Mouse (Mus musculus) left cerebral cortex, postnatal 14 days (tissue): ENCODE results near the gene Vmn1r149. TPM values are rescaled to one million over a fixed set of nuclear protein-coding genes. Genes with fewer than 3 reads are reported as not detected.
"Not testable (repeated sequence)": the region's sequence is repeated elsewhere in the genome, so short reads cannot be mapped to it uniquely, and the experiment has no call there.

Experiments used
- DNase-seq, 2 experiments: peaks; one replicate each; pipeline ENCODE4 v3.0.0; 2021 to 2022; ENCODE audit warnings: low spot score in 2 of 2, mixed read lengths in 1 of 2
- intact Hi-C: fragments of 180-260 bp; cut with DNase I; formaldehyde crosslinking; loops from one replicate; pipeline ENCODE4 v1.15.1; 2025
- long read RNA-seq, 2 experiments: library from polyadenylated mRNA; stranded (forward); transcript quantifications; one replicate each; pipeline ENCODE4 v2.0.0; 2021
- total RNA-seq, 2 experiments: library from RNA; stranded (reverse); gene quantifications; 2 replicates each; pipeline ENCODE4 v1.2.3; 2021

Vmn1r149 gene
- total RNA-seq, result not detected
- long read RNA-seq, experiment 1, result 0 reads
- long read RNA-seq, experiment 2, result 0 reads

GRCm38 (mm10) chr7:22438129-22438528, at the start of gene Vmn1r149:
Gene Vmn1r149, minus strand, starts transcription at chr7:22438229.
- DNase-seq, intact Hi-C loops: not testable (repeated sequence)

GRCm38 (mm10) chr7:22463975-22464374, 25.9 kb upstream of the Vmn1r149 start, which contains the start of gene Gm10665:
Gene Gm10665, minus strand, starts transcription at chr7:22464075.
- DNase-seq, intact Hi-C loops: not testable (repeated sequence)

- DNase-seq, intact Hi-C loops: not testable (repeated sequence)
These were observed 24.7 kb downstream of the Vmn1r149 start, which contains the start of gene Vmn1r148 for GRCm38 (mm10) chr7:22413283-22413682. Gene Vmn1r148, plus strand, starts transcription at chr7:22413583.

Other genes starting within 250 kb of the Vmn1r149 start
- not detected for gene Vmn1r143, start 248.9 kb downstream of the Vmn1r149 start, total RNA-seq
- gene Gm8653, start 237.0 kb downstream of the Vmn1r149 start, total RNA-seq, result not detected
- gene Gm8453, start 208.7 kb downstream of the Vmn1r149 start, total RNA-seq, result not detected
- gene Gm4187, start 108.5 kb downstream of the Vmn1r149 start, total RNA-seq, result not detected
- not detected for gene Gm8660, start 67.2 kb downstream of the Vmn1r149 start, total RNA-seq
- gene Vmn1r148, start 24.6 kb downstream of the Vmn1r149 start, total RNA-seq, result not detected
- gene Gm10665, start 25.8 kb upstream of the Vmn1r149 start, total RNA-seq, result not detected
- not detected for gene Vmn1r151, start 61.4 kb upstream of the Vmn1r149 start, total RNA-seq
- gene Vmn1r152, start 84.7 kb upstream of the Vmn1r149 start, total RNA-seq, result not detected
- gene Gm8677, start 96.7 kb upstream of the Vmn1r149 start, total RNA-seq, result not detected
- gene Gm4201, start 127.1 kb upstream of the Vmn1r149 start, total RNA-seq, result not detected
- not detected for gene Gm4565, start 149.9 kb upstream of the Vmn1r149 start, total RNA-seq
- gene Vmn1r155, start 219.8 kb upstream of the Vmn1r149 start, total RNA-seq, result not detected